Mouse (Mus musculus): ENCODE measurements at regions not wholly inside any gene's neighbourhood (a gene's known extent, or its start where the extent isn't known, plus 50 kb on each side); places are given as distances from the start of the nearest gene placed in this dataset.
A peak's percentile ranks its signal among the peaks of the same experiment; 100 is the strongest.

DNA sequence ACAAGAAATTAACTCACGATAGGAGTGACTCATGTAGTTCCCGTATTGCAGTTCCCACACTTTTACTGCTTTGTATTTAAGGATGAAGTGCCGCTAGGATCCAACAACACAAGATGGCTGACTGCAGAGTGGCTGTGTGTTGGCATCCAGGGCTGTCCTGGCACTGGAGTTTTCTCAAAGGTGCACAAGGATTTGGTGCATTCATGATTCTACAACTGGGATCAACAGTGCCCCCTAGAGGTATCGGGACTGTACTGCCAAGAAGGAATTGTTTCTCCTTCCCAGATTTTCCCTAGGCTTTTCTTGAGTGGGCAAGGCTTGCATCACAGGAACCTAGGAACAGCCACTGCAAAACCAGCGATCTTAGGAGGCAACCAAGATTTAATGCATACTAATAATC is 88.7 kb downstream of the Erv3 start:
- H3K4me1 ChIP-seq (ENCODE audit: insufficient read depth): no peaks in the 10 kb centered on the region
- H3K4me2 ChIP-seq (ENCODE audit: low read depth): no peak overlapping the region
- 53% methylated on average over 5 of the region's 5 CpGs for WGBS
- no peaks in the 10 kb centered on the region for H3K36me3 ChIP-seq (ENCODE audit: insufficient read depth)
- H3K27ac ChIP-seq (ENCODE audit: low read depth, low read length): no peak overlapping the region
- no peak overlapping the region for H3K4me3 ChIP-seq (ENCODE audit: low read depth, low read length)
- H3K27me3 ChIP-seq (ENCODE audit: insufficient read depth, low read length): no peaks in the 10 kb centered on the region
- H3K9ac ChIP-seq: no peak overlapping the region
- ATAC-seq: no peak
- TF ChIP-seq CTCF (IDR thresholded peaks at IDR 0.05; ENCODE audit: low read depth): peak; percentile 64
- DNase-seq: peak; percentile 41
- H3K9me3 ChIP-seq (ENCODE audit: low read length): no peaks in the 10 kb centered on the region

DNA sequence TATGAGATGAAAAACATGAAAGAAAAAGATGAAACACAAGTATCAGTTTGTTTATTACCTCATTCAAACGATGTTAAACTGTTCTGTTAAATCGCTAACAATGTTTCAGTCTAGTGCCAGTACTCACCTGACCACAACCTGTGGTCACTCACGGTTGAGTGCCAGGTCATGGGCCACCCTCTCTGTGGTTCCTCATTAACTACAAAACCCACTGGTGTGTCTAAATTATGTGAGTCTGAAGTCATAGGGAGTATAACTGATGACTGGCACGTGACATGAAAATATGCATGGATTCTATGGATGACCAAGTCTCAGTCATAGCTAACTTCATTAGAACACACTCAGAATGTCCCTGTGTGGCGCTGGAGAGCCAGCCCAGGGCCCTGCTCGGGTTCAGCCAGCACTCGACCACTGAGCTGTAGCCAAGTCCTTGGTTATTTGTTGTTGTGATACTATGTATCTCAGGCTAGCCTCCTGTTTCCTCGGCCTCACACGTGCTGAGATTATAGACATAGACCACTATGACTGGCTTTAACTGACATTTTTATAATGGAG is 89.8 kb downstream of the Erv3 start:
- TF ChIP-seq CTCF (IDR thresholded peaks at IDR 0.05; ENCODE audit: low read depth): no peak
- Histone ChIP-seq H3K4me3 (ENCODE audit: low read depth, low read length) (no peak overlapping the region), H3K27ac (ENCODE audit: low read depth, low read length) (no peak overlapping the region), H3K9me3 (ENCODE audit: low read length) (no peaks in the 10 kb centered on the region), H3K36me3 (ENCODE audit: insufficient read depth) (no peaks in the 10 kb centered on the region), H3K4me1 (ENCODE audit: insufficient read depth) (no peaks in the 10 kb centered on the region), H3K4me2 (ENCODE audit: low read depth) (no peak overlapping the region), H3K9ac (no peak overlapping the region), H3K27me3 (ENCODE audit: insufficient read depth, low read length) (no peaks in the 10 kb centered on the region)
- ATAC-seq: no peak
- WGBS: 86% methylated on average over 9 of the region's 9 CpGs
- DNase-seq: no peak

GRCm38 (mm10) chr2:131766500-131766899 is 93.0 kb downstream of the Erv3 start:
- no peak overlapping the region for H3K4me3 ChIP-seq (ENCODE audit: low read depth, low read length)
- no peaks in the 10 kb centered on the region for H3K27me3 ChIP-seq (ENCODE audit: insufficient read depth, low read length)
- TF ChIP-seq CTCF (IDR thresholded peaks at IDR 0.05; ENCODE audit: low read depth): no peak
- no peak for ATAC-seq
- H3K9ac ChIP-seq: no peak overlapping the region
- H3K36me3 ChIP-seq (ENCODE audit: insufficient read depth): no peaks in the 10 kb centered on the region
- no peak for DNase-seq
- no peaks in the 10 kb centered on the region for H3K4me1 ChIP-seq (ENCODE audit: insufficient read depth)
- WGBS: 95% methylated on average over 9 of the region's 9 CpGs
- H3K9me3 ChIP-seq (ENCODE audit: low read length): no peaks in the 10 kb centered on the region
- H3K4me2 ChIP-seq (ENCODE audit: low read depth): no peak overlapping the region
- no peak overlapping the region for H3K27ac ChIP-seq (ENCODE audit: low read depth, low read length)

GRCm38 (mm10) chr2:131761507-131761906 is 98.0 kb downstream of the Erv3 start:
- H3K36me3 ChIP-seq (ENCODE audit: insufficient read depth): no peaks in the 10 kb centered on the region
- H3K4me2 ChIP-seq (ENCODE audit: low read depth): no peak overlapping the region
- DNase-seq (no peak), ATAC-seq (no peak)
- no peaks in the 10 kb centered on the region for H3K4me1 ChIP-seq (ENCODE audit: insufficient read depth)
- H3K27ac ChIP-seq (ENCODE audit: low read depth, low read length): no peak overlapping the region
- H3K27me3 ChIP-seq (ENCODE audit: insufficient read depth, low read length): no peaks in the 10 kb centered on the region
- H3K4me3 ChIP-seq (ENCODE audit: low read depth, low read length): no peak overlapping the region
- no peaks in the 10 kb centered on the region for H3K9me3 ChIP-seq (ENCODE audit: low read length)
- no peak for TF ChIP-seq CTCF (IDR thresholded peaks at IDR 0.05; ENCODE audit: low read depth)
- 75% methylated on average over 2 of the region's 2 CpGs for WGBS
- H3K9ac ChIP-seq: no peak overlapping the region

- Histone ChIP-seq H3K27me3 (ENCODE audit: insufficient read depth, low read length) (no peaks in the 10 kb centered on the region), H3K9ac (no peak overlapping the region), H3K9me3 (ENCODE audit: low read length) (no peaks in the 10 kb centered on the region), H3K27ac (ENCODE audit: low read depth, low read length) (no peak overlapping the region), H3K4me1 (ENCODE audit: insufficient read depth) (no peaks in the 10 kb centered on the region), H3K36me3 (ENCODE audit: insufficient read depth) (no peaks in the 10 kb centered on the region), H3K4me2 (ENCODE audit: low read depth) (no peak overlapping the region), H3K4me3 (ENCODE audit: low read depth, low read length) (no peak overlapping the region)
- DNase-seq (no peak), ATAC-seq (no peak)
- TF ChIP-seq CTCF (IDR thresholded peaks at IDR 0.05; ENCODE audit: low read depth): no peak
- WGBS: 83% methylated on average over 7 of the region's 7 CpGs
Measured at GRCm38 (mm10) chr2:131757183-131757903, 102.2 kb downstream of the Erv3 start.

DNA sequence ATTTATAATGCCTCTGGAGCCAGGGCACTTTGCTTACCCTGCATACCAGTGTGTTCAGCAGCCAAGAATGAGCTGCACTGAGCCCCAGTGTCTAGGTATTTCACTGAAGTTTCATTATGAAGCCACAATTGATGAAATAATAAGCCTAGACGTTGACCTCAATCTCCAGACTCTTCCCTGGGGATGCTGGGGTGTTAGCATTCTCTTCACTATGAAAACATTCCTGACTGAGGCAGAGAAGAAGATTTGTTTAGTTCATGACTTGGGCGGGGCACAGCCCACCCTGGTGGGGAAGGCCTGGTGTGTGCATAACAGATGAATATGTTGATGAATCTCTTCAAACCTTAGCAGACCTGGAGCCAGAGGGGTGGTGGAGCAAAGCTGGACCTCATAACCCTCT is 104.4 kb downstream of the Erv3 start:
- Histone ChIP-seq H3K4me3 (ENCODE audit: low read depth, low read length) (no peak overlapping the region), H3K27ac (ENCODE audit: low read depth, low read length) (no peak overlapping the region), H3K9ac (no peak overlapping the region), H3K9me3 (ENCODE audit: low read length) (no peaks in the 10 kb centered on the region), H3K4me2 (ENCODE audit: low read depth) (no peak overlapping the region), H3K27me3 (ENCODE audit: insufficient read depth, low read length) (no peaks in the 10 kb centered on the region), H3K36me3 (ENCODE audit: insufficient read depth) (no peaks in the 10 kb centered on the region), H3K4me1 (ENCODE audit: insufficient read depth) (no peaks in the 10 kb centered on the region)
- ATAC-seq (no peak), DNase-seq (no peak)
- no peak for TF ChIP-seq CTCF (IDR thresholded peaks at IDR 0.05; ENCODE audit: low read depth)
- WGBS: 70% methylated on average over 2 of the region's 2 CpGs

DNA sequence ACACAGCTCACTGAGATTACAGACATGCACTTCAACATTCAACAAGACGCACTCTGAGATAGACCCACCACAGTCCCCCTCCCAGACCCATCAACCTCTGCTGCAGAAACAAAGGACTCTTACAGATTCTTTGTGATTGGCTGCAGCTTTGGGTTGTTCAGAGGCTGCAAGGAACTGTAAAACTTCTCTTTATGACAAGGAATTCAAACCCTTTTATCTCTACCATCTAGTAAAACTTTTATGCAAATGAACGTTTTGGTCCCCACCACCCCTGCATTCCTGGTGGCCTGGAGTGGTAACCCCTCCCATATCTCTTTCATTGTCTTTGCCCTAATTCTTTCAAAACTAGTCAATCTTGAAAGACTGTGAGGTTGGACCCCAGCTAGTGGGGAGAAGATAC is 106.1 kb downstream of the Erv3 start:
- TF ChIP-seq CTCF (IDR thresholded peaks at IDR 0.05; ENCODE audit: low read depth): no peak
- ATAC-seq: no peak
- Histone ChIP-seq H3K9ac (no peak overlapping the region), H3K4me2 (ENCODE audit: low read depth) (no peak overlapping the region), H3K4me1 (ENCODE audit: insufficient read depth) (no peaks in the 10 kb centered on the region), H3K27ac (ENCODE audit: low read depth, low read length) (no peak overlapping the region), H3K36me3 (ENCODE audit: insufficient read depth) (no peaks in the 10 kb centered on the region), H3K9me3 (ENCODE audit: low read length) (no peaks in the 10 kb centered on the region), H3K4me3 (ENCODE audit: low read depth, low read length) (no peak overlapping the region), H3K27me3 (ENCODE audit: insufficient read depth, low read length) (no peaks in the 10 kb centered on the region)
- WGBS: 59% methylated on average over 2 of the region's 2 CpGs
- no peak for DNase-seq
